Mouse (Mus musculus): Measurements from ENCODE around the gene Dmd. TPM values are rescaled to one million over a fixed set of nuclear protein-coding genes. Genes with fewer than 3 reads are reported as not detected.

Dmd gene
- polyA plus RNA-seq, 1 experiment = not detected

- TF ChIP-seq POLR2A (IDR thresholded peaks at IDR 0.05; ENCODE audit: insufficient read depth, low read depth, low read length) (no peak), CTCF (IDR thresholded peaks at IDR 0.05; ENCODE audit: insufficient read depth, low read depth, low read length) (no peak)
- Histone ChIP-seq H3K4me1 (ENCODE audit: control insufficient read depth, insufficient read depth, low read length) (no peaks in the 10 kb centered on the region), H3K4me3 (ENCODE audit: insufficient read depth, low read depth, low read length) (no peak overlapping the region), H3K27ac (ENCODE audit: insufficient read depth, low read depth, low read length) (no peak overlapping the region)
These were observed 2163.7 kb downstream of the Dmd start for GRCm38 (mm10) chrX:85112418-85112817.

- Histone ChIP-seq H3K4me3 (ENCODE audit: insufficient read depth, low read depth, low read length) (no peak overlapping the region), H3K4me1 (ENCODE audit: control insufficient read depth, insufficient read depth, low read length) (peaks cover 4% of the 10 kb centered on the region; the same call in 1 of the 2 replicates), H3K27ac (ENCODE audit: insufficient read depth, low read depth, low read length) (no peak overlapping the region)
- 86% methylated on average over 3 of the region's 3 CpGs for WGBS
- no peak for TF ChIP-seq CTCF (IDR thresholded peaks at IDR 0.05; ENCODE audit: insufficient read depth, low read depth, low read length)
- TF ChIP-seq POLR2A (IDR thresholded peaks at IDR 0.05; ENCODE audit: insufficient read depth, low read depth, low read length) = no peak
These were observed 2184.0 kb downstream of the Dmd start for GRCm38 (mm10) chrX:85132706-85133105.

GRCm38 (mm10) chrX:85137293-85137692 lies 2188.6 kb downstream of the Dmd start:
- Histone ChIP-seq H3K4me1 (ENCODE audit: control insufficient read depth, insufficient read depth, low read length) (peaks cover 4% of the 10 kb centered on the region; the same call in 1 of the 2 replicates), H3K27ac (ENCODE audit: insufficient read depth, low read depth, low read length) (no peak overlapping the region), H3K4me3 (ENCODE audit: insufficient read depth, low read depth, low read length) (no peak overlapping the region)
- WGBS = 82% methylated on average over 5 of the region's 5 CpGs
- TF ChIP-seq CTCF (IDR thresholded peaks at IDR 0.05; ENCODE audit: insufficient read depth, low read depth, low read length) = no peak
- no peak for TF ChIP-seq POLR2A (IDR thresholded peaks at IDR 0.05; ENCODE audit: insufficient read depth, low read depth, low read length)

GRCm38 (mm10) chrX:85171264-85171663 lies 2222.6 kb downstream of the Dmd start:
- TF ChIP-seq POLR2A (IDR thresholded peaks at IDR 0.05; ENCODE audit: insufficient read depth, low read depth, low read length) (no peak), CTCF (IDR thresholded peaks at IDR 0.05; ENCODE audit: insufficient read depth, low read depth, low read length) (no peak)
- Histone ChIP-seq H3K4me3 (ENCODE audit: insufficient read depth, low read depth, low read length) (no peak overlapping the region), H3K27ac (ENCODE audit: insufficient read depth, low read depth, low read length) (no peak overlapping the region), H3K4me1 (ENCODE audit: control insufficient read depth, insufficient read depth, low read length) (no peaks in the 10 kb centered on the region)
- 69% methylated on average over 2 of the region's 2 CpGs for WGBS

GRCm38 (mm10) chrX:85187565-85187964 lies 2238.9 kb downstream of the Dmd start:
- H3K27ac ChIP-seq (ENCODE audit: insufficient read depth, low read depth, low read length) = no peak overlapping the region
- H3K4me1 ChIP-seq (ENCODE audit: control insufficient read depth, insufficient read depth, low read length) = no peaks in the 10 kb centered on the region
- 62% methylated on average over 2 of the region's 2 CpGs for WGBS
- TF ChIP-seq POLR2A (IDR thresholded peaks at IDR 0.05; ENCODE audit: insufficient read depth, low read depth, low read length) (no peak), CTCF (IDR thresholded peaks at IDR 0.05; ENCODE audit: insufficient read depth, low read depth, low read length) (no peak)
- no peak overlapping the region for H3K4me3 ChIP-seq (ENCODE audit: insufficient read depth, low read depth, low read length)

GRCm38 (mm10) chrX:85193856-85194255 lies 2245.2 kb downstream of the Dmd start:
- Histone ChIP-seq H3K4me3 (ENCODE audit: insufficient read depth, low read depth, low read length) (no peak overlapping the region), H3K4me1 (ENCODE audit: control insufficient read depth, insufficient read depth, low read length) (no peaks in the 10 kb centered on the region), H3K27ac (ENCODE audit: insufficient read depth, low read depth, low read length) (no peak overlapping the region)
- TF ChIP-seq POLR2A (IDR thresholded peaks at IDR 0.05; ENCODE audit: insufficient read depth, low read depth, low read length) (no peak), CTCF (IDR thresholded peaks at IDR 0.05; ENCODE audit: insufficient read depth, low read depth, low read length) (no peak)

- H3K4me1 ChIP-seq (ENCODE audit: control insufficient read depth, insufficient read depth, low read length) = no peaks in the 10 kb centered on the region
- TF ChIP-seq POLR2A (IDR thresholded peaks at IDR 0.05; ENCODE audit: insufficient read depth, low read depth, low read length) (no peak), CTCF (IDR thresholded peaks at IDR 0.05; ENCODE audit: insufficient read depth, low read depth, low read length) (no peak)
- WGBS = 92% methylated on average over 5 of the region's 5 CpGs
- no peak overlapping the region for H3K4me3 ChIP-seq (ENCODE audit: insufficient read depth, low read depth, low read length)
- H3K27ac ChIP-seq (ENCODE audit: insufficient read depth, low read depth, low read length) = no peak overlapping the region
These were observed 2249.0 kb downstream of the Dmd start for GRCm38 (mm10) chrX:85197688-85198087.

GRCm38 (mm10) chrX:85199398-85199797 lies 2250.7 kb downstream of the Dmd start:
- TF ChIP-seq CTCF (IDR thresholded peaks at IDR 0.05; ENCODE audit: insufficient read depth, low read depth, low read length) (no peak), POLR2A (IDR thresholded peaks at IDR 0.05; ENCODE audit: insufficient read depth, low read depth, low read length) (no peak)
- Histone ChIP-seq H3K4me1 (ENCODE audit: control insufficient read depth, insufficient read depth, low read length) (no peaks in the 10 kb centered on the region), H3K4me3 (ENCODE audit: insufficient read depth, low read depth, low read length) (no peak overlapping the region), H3K27ac (ENCODE audit: insufficient read depth, low read depth, low read length) (no peak overlapping the region)
- WGBS = 52% methylated on average over 3 of the region's 3 CpGs

- no peak overlapping the region for H3K27ac ChIP-seq (ENCODE audit: insufficient read depth, low read depth, low read length)
- WGBS = 87% methylated on average over 2 of the region's 2 CpGs
- no peaks in the 10 kb centered on the region for H3K4me1 ChIP-seq (ENCODE audit: control insufficient read depth, insufficient read depth, low read length)
- no peak for TF ChIP-seq POLR2A (IDR thresholded peaks at IDR 0.05; ENCODE audit: insufficient read depth, low read depth, low read length)
- TF ChIP-seq CTCF (IDR thresholded peaks at IDR 0.05; ENCODE audit: insufficient read depth, low read depth, low read length) = no peak
- no peak overlapping the region for H3K4me3 ChIP-seq (ENCODE audit: insufficient read depth, low read depth, low read length)
These were observed 2258.3 kb downstream of the Dmd start for GRCm38 (mm10) chrX:85207001-85207400.

- no peak overlapping the region for H3K4me3 ChIP-seq (ENCODE audit: insufficient read depth, low read depth, low read length)
- no peak overlapping the region for H3K27ac ChIP-seq (ENCODE audit: insufficient read depth, low read depth, low read length)
- TF ChIP-seq POLR2A (IDR thresholded peaks at IDR 0.05; ENCODE audit: insufficient read depth, low read depth, low read length) = no peak
- no peak for TF ChIP-seq CTCF (IDR thresholded peaks at IDR 0.05; ENCODE audit: insufficient read depth, low read depth, low read length)
- H3K4me1 ChIP-seq (ENCODE audit: control insufficient read depth, insufficient read depth, low read length) = no peaks in the 10 kb centered on the region
These were observed 2278.2 kb downstream of the Dmd start for GRCm38 (mm10) chrX:85226883-85227282.

Measured in olfactory bulb, adult 2 months (tissue).